Mouse (Mus musculus) embryonic facial prominence, embryonic 13.5 days (tissue): Measurements from ENCODE around the gene Hspb6. TPM values are rescaled to one million over a fixed set of nuclear protein-coding genes. Genes with fewer than 3 reads are reported as not detected.

ENCODE experiments used
- ATAC-seq: fragments of 200-750 bp; cut with Nextera tagmentation; 2 replicates; pipeline ENCODE4 v1.8.0; 2017; ENCODE audit warnings: low read depth; ENCODE audit not compliant: insufficient number of reproducible peaks, insufficient read depth, low FRiP score, low TSS enrichment
- H3K27ac ChIP-seq: fragments of 300-500 bp; sonication (generic); 2 replicates; pipeline ENCODE4 v1.5.1; 2015; ENCODE audit warnings: moderate library complexity, mild to moderate bottlenecking, inconsistent platforms
- H3K27me3 ChIP-seq: fragments of 300-500 bp; sonication (generic); 2 replicates; pipeline ENCODE4 v1.6.1; 2015; ENCODE audit warnings: mild to moderate bottlenecking, inconsistent platforms
- H3K36me3 ChIP-seq: fragments of 300-500 bp; sonication (generic); 2 replicates; pipeline ENCODE4 v1.6.1; 2015; ENCODE audit warnings: mild to moderate bottlenecking, inconsistent platforms
- H3K4me1 ChIP-seq: fragments of 300-500 bp; sonication (generic); 2 replicates; pipeline ENCODE4 v1.6.1; 2015; ENCODE audit warnings: inconsistent platforms
- H3K4me2 ChIP-seq: fragments of 300-500 bp; sonication (generic); 2 replicates; pipeline ENCODE4 v1.6.1; 2015; ENCODE audit warnings: moderate library complexity, mild to moderate bottlenecking, inconsistent platforms
- H3K4me3 ChIP-seq: fragments of 300-500 bp; sonication (generic); 2 replicates; pipeline ENCODE4 v1.5.1; 2015; ENCODE audit warnings: mild to moderate bottlenecking, inconsistent platforms
- H3K9ac ChIP-seq: fragments of 300-500 bp; sonication (generic); 2 replicates; pipeline ENCODE4 v1.6.1; 2015; ENCODE audit warnings: mild to moderate bottlenecking, inconsistent platforms
- H3K9me3 ChIP-seq: fragments of 300-500 bp; sonication (generic); 2 replicates; pipeline ENCODE4 v1.6.1; 2016; ENCODE audit warnings: inconsistent platforms
- WGBS: fragments of 180-500 bp; shearing (Covaris S2); methylation state at CpG from one replicate; pipeline ENCODE4 v1.1.7; 2015; ENCODE audit warnings: mixed read lengths; 5-methylcytosine and 5-hydroxymethylcytosine counted together
- microRNA-seq: library from miRNA; unstranded; fragments of <30 nt; microRNA quantifications from one replicate; pipeline ENCODE4, GENCODE M21; 2016
- polyA plus RNA-seq: library from polyadenylated mRNA; unstranded; fragments of >200 nt; fragmentation: Nextera tagmentation; extraction: Ambion mirVana; gene quantifications from 2 replicates; pipeline ENCODE4 v1.2.1, GENCODE M21; 2015

The Hspb6 gene
- polyA plus RNA-seq, 1 experiment from 2014 or later, result 16.5 TPM

GRCm38 (mm10) chr7:30599933-30600353, 48.0 kb downstream of the Hspb6 start:
- H3K27ac ChIP-seq, result 0 out of 2 replicates have a peak overlapping the region, but pooled peaks have one; percentile 48
- ATAC-seq, result peak; percentile 87
- no peaks in the 10 kb centered on the region for H3K27me3 ChIP-seq
- no peak overlapping the region for H3K4me2 ChIP-seq
- no peak overlapping the region for H3K4me3 ChIP-seq
- H3K9me3 ChIP-seq, result no peaks in the 10 kb centered on the region
- 2% methylated on average over 16 of the region's 16 CpGs for WGBS
- H3K36me3 ChIP-seq, result no peaks in the 10 kb centered on the region
- no peaks in the 10 kb centered on the region for H3K4me1 ChIP-seq
- no peak overlapping the region for H3K9ac ChIP-seq

DNA sequence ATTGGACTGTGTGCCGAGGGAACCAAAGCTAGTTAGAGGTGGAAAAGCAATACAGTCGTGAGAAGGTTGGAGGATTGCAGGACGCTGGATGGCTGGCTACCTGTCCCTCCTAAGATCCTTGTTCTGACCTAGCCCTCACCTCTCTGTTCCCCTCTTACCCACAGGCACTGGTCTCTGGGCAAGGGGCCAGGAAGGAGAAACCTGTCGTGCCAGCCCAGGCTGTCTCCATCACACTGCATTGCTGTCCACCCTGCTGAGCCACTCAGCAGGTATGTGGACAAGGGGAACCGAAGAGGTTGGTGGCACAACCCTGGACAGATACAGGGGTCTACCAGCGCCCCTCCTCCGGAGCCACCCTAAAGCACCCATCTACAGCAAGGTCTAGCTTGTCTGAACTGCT, 48.7 kb downstream of the Hspb6 start:
- Histone ChIP-seq H3K27me3 (no peaks in the 10 kb centered on the region), H3K4me1 (no peaks in the 10 kb centered on the region), H3K9me3 (no peaks in the 10 kb centered on the region), H3K9ac (no peak overlapping the region), H3K4me3 (no peak overlapping the region), H3K36me3 (no peaks in the 10 kb centered on the region), H3K27ac (0 out of 2 replicates have a peak overlapping the region, but pooled peaks have one; percentile 48), H3K4me2 (no peak overlapping the region)
- WGBS, result 65% methylated on average over 7 of the region's 7 CpGs
- ATAC-seq, result no peak

DNA sequence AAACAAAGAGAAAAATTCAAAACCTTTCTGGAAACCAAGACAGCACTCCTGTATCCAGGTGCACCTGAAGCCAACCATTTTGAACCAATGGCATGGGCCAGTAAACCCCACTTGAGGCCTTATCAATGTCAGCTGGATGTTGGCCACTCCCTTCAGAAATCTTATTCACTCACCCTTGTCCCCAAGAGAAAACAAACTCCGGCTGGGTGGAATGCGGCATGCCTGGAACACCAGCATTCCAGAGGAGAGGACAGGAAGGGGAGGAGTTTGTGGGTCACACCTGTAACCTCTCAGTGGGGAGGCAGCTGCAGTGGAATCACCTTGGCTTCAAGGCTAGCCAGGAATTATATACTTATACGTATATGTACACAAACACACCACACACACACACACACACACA, 50.6 kb downstream of the Hspb6 start:
- no peak overlapping the region for H3K9ac ChIP-seq
- H3K4me1 ChIP-seq, result no peaks in the 10 kb centered on the region
- no peaks in the 10 kb centered on the region for H3K9me3 ChIP-seq
- no peak overlapping the region for H3K4me2 ChIP-seq
- no peak overlapping the region for H3K27ac ChIP-seq
- H3K27me3 ChIP-seq, result no peaks in the 10 kb centered on the region
- no peaks in the 10 kb centered on the region for H3K36me3 ChIP-seq
- no peak for ATAC-seq
- no peak overlapping the region for H3K4me3 ChIP-seq
- 15% methylated on average over 3 of the region's 3 CpGs for WGBS

- H3K4me2 ChIP-seq, result no peak overlapping the region
- no peak overlapping the region for H3K27ac ChIP-seq
- no peaks in the 10 kb centered on the region for H3K27me3 ChIP-seq
- no peaks in the 10 kb centered on the region for H3K36me3 ChIP-seq
- H3K9ac ChIP-seq, result 0 out of 2 replicates have a peak overlapping the region, but pooled peaks have one; percentile 36
- no peak overlapping the region for H3K4me3 ChIP-seq
- H3K4me1 ChIP-seq, result no peaks in the 10 kb centered on the region
- H3K9me3 ChIP-seq, result no peaks in the 10 kb centered on the region
- ATAC-seq, result no peak
- 34% methylated on average over 8 of the region's 8 CpGs for WGBS
These were observed 52.4 kb downstream of the Hspb6 start for GRCm38 (mm10) chr7:30604424-30604823.

- no peaks in the 10 kb centered on the region for H3K4me1 ChIP-seq
These were observed 53.0 kb downstream of the Hspb6 start for GRCm38 (mm10) chr7:30604944-30605343.

More at GRCm38 (mm10) chr7:30604944-30605343, 53.0 kb downstream of the Hspb6 start:
- Histone ChIP-seq H3K4me2 (no peak overlapping the region), H3K27ac (no peak overlapping the region), H3K27me3 (no peaks in the 10 kb centered on the region), H3K9me3 (no peaks in the 10 kb centered on the region), H3K4me3 (no peak overlapping the region), H3K9ac (0 out of 2 replicates have a peak overlapping the region, but pooled peaks have one; percentile 36), H3K36me3 (no peaks in the 10 kb centered on the region)
- ATAC-seq, result no peak
- WGBS, result 91% methylated on average over 8 of the region's 8 CpGs

Small RNAs within 50 kb of the gene (microRNA-seq; reads per million reads assigned to microRNA genes)
- gene Gm38670 (1.7 reads per million), gene Mir3569 (not detected)

Other genes starting within 250 kb of the Hspb6 start
- gene Alkbh6, start 243.5 kb upstream of the Hspb6 start, polyA plus RNA-seq, result 91.8 and 104 TPM in 2 replicates
- 54.6 and 59.4 TPM in 2 replicates for gene Syne4, start 237.4 kb upstream of the Hspb6 start, polyA plus RNA-seq
- 5.1 TPM in 1 of 2 replicates, not detected in the other for gene E130208F15Rik, start 230.4 kb upstream of the Hspb6 start, polyA plus RNA-seq
- gene Sdhaf1, start 228.3 kb upstream of the Hspb6 start, polyA plus RNA-seq, result 19.2 and 22.5 TPM in 2 replicates
- 5.8 and 7.5 TPM in 2 replicates for gene Lrfn3, start 189.4 kb upstream of the Hspb6 start, polyA plus RNA-seq
- gene Tyrobp, start 138.4 kb upstream of the Hspb6 start, polyA plus RNA-seq, result 38.9 and 40.9 TPM in 2 replicates
- gene Hcst, start 132.3 kb upstream of the Hspb6 start, polyA plus RNA-seq, result 0.72 and 0.91 TPM in 2 replicates
- 1.8 and 2.5 TPM in 2 replicates for gene Nfkbid, start 130.4 kb upstream of the Hspb6 start, polyA plus RNA-seq
- gene Aplp1, start 106.6 kb upstream of the Hspb6 start, polyA plus RNA-seq, result 53.4 and 54.1 TPM in 2 replicates
- 0.17 and 0.52 TPM in 2 replicates for gene Kirrel2, start 94.5 kb upstream of the Hspb6 start, polyA plus RNA-seq
- gene Nphs1, start 93.9 kb upstream of the Hspb6 start, polyA plus RNA-seq, result 0.13 and 0.36 TPM in 2 replicates
- gene Prodh2, start 58.6 kb upstream of the Hspb6 start, polyA plus RNA-seq, result 0.73 TPM in 1 of 2 replicates, not detected in the other
- 16.4 and 17.5 TPM in 2 replicates for gene Arhgap33, start 17.1 kb upstream of the Hspb6 start, polyA plus RNA-seq
- gene Proser3, start 121 bp downstream of the Hspb6 start, polyA plus RNA-seq, result 15.8 and 17.4 TPM in 2 replicates
- gene Lin37, start 7.7 kb downstream of the Hspb6 start, polyA plus RNA-seq, result 44.1 and 47.7 TPM in 2 replicates
- gene U2af1l4, start 11.1 kb downstream of the Hspb6 start, polyA plus RNA-seq, result 97.0 and 104 TPM in 2 replicates
- gene Gm49396, start 11.2 kb downstream of the Hspb6 start, polyA plus RNA-seq, result 14.9 and 15.4 TPM in 2 replicates
- 131 and 138 TPM in 2 replicates for gene Psenen, start 11.4 kb downstream of the Hspb6 start, polyA plus RNA-seq
- gene Igflr1, start 13.2 kb downstream of the Hspb6 start, polyA plus RNA-seq, result 4.3 and 4.8 TPM in 2 replicates
- 9.3 and 13.8 TPM in 2 replicates for gene Kmt2b, start 36.5 kb downstream of the Hspb6 start, polyA plus RNA-seq
- 0.27 and 0.29 TPM in 2 replicates for gene Zbtb32, start 46.7 kb downstream of the Hspb6 start, polyA plus RNA-seq
- 0.28 and 0.55 TPM in 2 replicates for gene Upk1a, start 60.7 kb downstream of the Hspb6 start, polyA plus RNA-seq
- gene Cox6b1, start 74.0 kb downstream of the Hspb6 start, polyA plus RNA-seq, result 818 and 841 TPM in 2 replicates
- gene Etv2, start 83.7 kb downstream of the Hspb6 start, polyA plus RNA-seq, result not detected in 2 replicates
- 128 and 139 TPM in 2 replicates for gene Rbm42, start 98.1 kb downstream of the Hspb6 start, polyA plus RNA-seq
- 51.0 and 51.3 TPM in 2 replicates for gene Haus5, start 112.8 kb downstream of the Hspb6 start, polyA plus RNA-seq
- not detected in 2 replicates for gene Pmis2, start 119.4 kb downstream of the Hspb6 start, polyA plus RNA-seq
- gene 2200002J24Rik, start 146.7 kb downstream of the Hspb6 start, polyA plus RNA-seq, result not detected in 2 replicates
- gene Atp4a, start 160.0 kb downstream of the Hspb6 start, polyA plus RNA-seq, result 0.10 and 0.17 TPM in 2 replicates
- 181 and 185 TPM in 2 replicates for gene Tmem147, start 177.4 kb downstream of the Hspb6 start, polyA plus RNA-seq
- 0.74 and 0.90 TPM in 2 replicates for gene Gapdhs, start 191.5 kb downstream of the Hspb6 start, polyA plus RNA-seq
- gene Sbsn, start 199.3 kb downstream of the Hspb6 start, polyA plus RNA-seq, result 2.5 and 3.3 TPM in 2 replicates
- gene Dmkn, start 211.6 kb downstream of the Hspb6 start, polyA plus RNA-seq, result 14.5 and 22.3 TPM in 2 replicates
- 72.6 and 127 TPM in 2 replicates for gene Krtdap, start 235.7 kb downstream of the Hspb6 start, polyA plus RNA-seq